Mouse (Mus musculus): ENCODE data around the gene Ccdc191. TPM values are rescaled to one million over a fixed set of nuclear protein-coding genes. Genes with fewer than 3 reads are reported as not detected.

Ccdc191 gene
- 14.2 TPM for polyA plus RNA-seq (2014; fragmentation: Illumina TruSeq; extraction: RNeasy Lipid Tissue Mini Kit (QIAGEN cat#74804))

GRCm38 (mm10) chr16:43889208-43890004 lies at the start of gene Ccdc191:
TSS of gene Ccdc191 (plus strand) at chr16:43889800.

GRCm38 (mm10) chr16:43926341-43926859 lies 36.8 kb downstream of the Ccdc191 start, which contains the start of gene Qtrt2:
TSS of gene Qtrt2 (minus strand) at chr16:43926809.

GRCm38 (mm10) chr16:43979328-43980109 lies 89.9 kb downstream of the Ccdc191 start, which contains the start of gene Zdhhc23:
TSS of gene Zdhhc23 (minus strand) at chr16:43979791.

Other genes with a start within 250 kb of the Ccdc191 start
- gene Tigit, start 225.7 kb upstream of the Ccdc191 start, polyA plus RNA-seq (2014; fragmentation: Illumina TruSeq; extraction: RNeasy Lipid Tissue Mini Kit (QIAGEN cat#74804)) = not detected
- not detected for gene Drd3, start 135.8 kb upstream of the Ccdc191 start, polyA plus RNA-seq (2014; fragmentation: Illumina TruSeq; extraction: RNeasy Lipid Tissue Mini Kit (QIAGEN cat#74804))
- gene Qtrt2, start 37.0 kb downstream of the Ccdc191 start, polyA plus RNA-seq (2014; fragmentation: Illumina TruSeq; extraction: RNeasy Lipid Tissue Mini Kit (QIAGEN cat#74804)) = 27.0 TPM
- gene Zdhhc23, start 90.0 kb downstream of the Ccdc191 start, polyA plus RNA-seq (2014; fragmentation: Illumina TruSeq; extraction: RNeasy Lipid Tissue Mini Kit (QIAGEN cat#74804)) = 10.3 TPM
- gene Gramd1c, start 173.5 kb downstream of the Ccdc191 start, polyA plus RNA-seq (2014; fragmentation: Illumina TruSeq; extraction: RNeasy Lipid Tissue Mini Kit (QIAGEN cat#74804)) = 12.0 TPM
- gene Atp6v1a, start 249.9 kb downstream of the Ccdc191 start, polyA plus RNA-seq (2014; fragmentation: Illumina TruSeq; extraction: RNeasy Lipid Tissue Mini Kit (QIAGEN cat#74804)) = 114 TPM

Measured in ovary, adult 10 weeks (tissue).